Mouse (Mus musculus) left cerebral cortex, postnatal 4 days (tissue): ENCODE results near the gene Gja3. TPM values are rescaled to one million over a fixed set of nuclear protein-coding genes. Genes with fewer than 3 reads are reported as not detected.
"Not testable (repeated sequence)": the region's sequence is repeated elsewhere in the genome, so short reads cannot be mapped to it uniquely, and the experiment has no call there.

ENCODE experiments used
- DNase-seq: peaks from one replicate; pipeline ENCODE4 v3.0.0-alpha.2; 2022
- intact Hi-C: fragments of 180-260 bp; cut with DNase I; formaldehyde crosslinking; loops from one replicate; pipeline ENCODE4 v1.15.1; 2025
- total RNA-seq, 2 experiments: library from RNA; stranded (reverse); gene quantifications; 2 replicates each; pipeline ENCODE4 v1.2.3; 2021

Gja3 gene
- total RNA-seq, 2 experiments from 2014 or later: 1.3 to 1.7 TPM

- no peak for DNase-seq
- intact Hi-C loops: no loop called here
These were observed 14.0 kb downstream of the Gja3 start for GRCm38 (mm10) chr14:57043863-57044262.

GRCm38 (mm10) chr14:57041439-57041838 lies 16.5 kb downstream of the Gja3 start:
- DNase-seq: no peak
- intact Hi-C loops: no loop called here

GRCm38 (mm10) chr14:57034926-57035498 lies 22.9 kb downstream of the Gja3 start:
- intact Hi-C loops: no loop called here
- no peak for DNase-seq

GRCm38 (mm10) chr14:57034135-57034534 lies 23.8 kb downstream of the Gja3 start:
- no peak for DNase-seq
- intact Hi-C loops: no loop called here

- intact Hi-C loops: no loop called here
- DNase-seq: no peak
These were observed 25.1 kb downstream of the Gja3 start for GRCm38 (mm10) chr14:57032850-57033249.

- intact Hi-C loops: no loop called here
These were observed 39.5 kb downstream of the Gja3 start for GRCm38 (mm10) chr14:57018436-57018835.

GRCm38 (mm10) chr14:57016806-57017205 lies 41.1 kb downstream of the Gja3 start:
- intact Hi-C loops, DNase-seq: not testable (repeated sequence)

More at GRCm38 (mm10) chr14:57018436-57018835, 39.5 kb downstream of the Gja3 start:
- no peak for DNase-seq

GRCm38 (mm10) chr14:56988621-56989020 lies 69.3 kb downstream of the Gja3 start:
- intact Hi-C loops: no loop called here

More at GRCm38 (mm10) chr14:56988621-56989020, 69.3 kb downstream of the Gja3 start:
- no peak for DNase-seq

Other genes with a start within 250 kb of the Gja3 start
- 10 to 100 TPM; 32.9 to 35.8 TPM for gene Zmym5, start 246.4 kb downstream of the Gja3 start, total RNA-seq
- gene Zmym2, start 171.4 kb downstream of the Gja3 start, total RNA-seq: 100 to 1,000 TPM; 103 to 116 TPM
- gene Gjb2, start 46.6 kb upstream of the Gja3 start, total RNA-seq: 10 to 100 TPM in 1 of 2 experiments, 1 to 10 TPM in 1; 8.2 to 10.7 TPM
- gene Gm4491, start 57.8 kb upstream of the Gja3 start, total RNA-seq: not detected
- gene Gjb6, start 75.5 kb upstream of the Gja3 start, total RNA-seq: 10 to 100 TPM; 11.3 to 12.0 TPM